Mouse (Mus musculus): ENCODE data around the gene Nfil3. TPM values are rescaled to one million over a fixed set of nuclear protein-coding genes. Genes with fewer than 3 reads are reported as not detected.

Nfil3 gene
- 41.9 and 48.4 TPM in 2 replicates for polyA plus RNA-seq (2015; fragmentation: Nextera tagmentation; extraction: Ambion mirVana)

- no peaks in the 10 kb centered on the region for H3K36me3 ChIP-seq (replicated peaks)
- H3K9me3 ChIP-seq = no peaks in the 10 kb centered on the region
- H3K4me3 ChIP-seq = peak within 1 kb of the TSS; percentile 96
- peak within 1 kb of the TSS; percentile 91 for H3K4me2 ChIP-seq
- H3K9ac ChIP-seq = peak within 1 kb of the TSS; percentile 90
- ATAC-seq (replicated peaks) = peak; percentile 90
- 0% methylated on average over 66 of the region's 79 CpGs for WGBS
- peaks cover 33% of the 10 kb centered on the region for H3K4me1 ChIP-seq
- H3K27me3 ChIP-seq (replicated peaks) = no peaks in the 10 kb centered on the region
- peak within 1 kb of the TSS; percentile 98 for H3K27ac ChIP-seq
These were observed at the start of gene Nfil3 for GRCm38 (mm10) chr13:52980951-52981421. Gene Nfil3 (minus strand): TSS chr13:52981073.

- Histone ChIP-seq H3K9me3 (no peaks in the 10 kb centered on the region), H3K4me3 (no peak overlapping the region), H3K4me2 (no peak overlapping the region), H3K36me3 (replicated peaks) (no peaks in the 10 kb centered on the region), H3K27ac (no peak overlapping the region), H3K4me1 (no peaks in the 10 kb centered on the region), H3K27me3 (replicated peaks) (no peaks in the 10 kb centered on the region), H3K9ac (no peak overlapping the region)
- 55% methylated on average over 6 of the region's 6 CpGs for WGBS
- ATAC-seq (replicated peaks) = no peak
These were observed 43.4 kb upstream of the Nfil3 start for GRCm38 (mm10) chr13:53024285-53024684.

GRCm38 (mm10) chr13:53020282-53020681 is 39.4 kb upstream of the Nfil3 start:
- 88% methylated on average over 3 of the region's 3 CpGs for WGBS
- no peaks in the 10 kb centered on the region for H3K9me3 ChIP-seq
- no peak overlapping the region for H3K4me2 ChIP-seq
- no peak overlapping the region for H3K9ac ChIP-seq
- H3K36me3 ChIP-seq (replicated peaks) = no peaks in the 10 kb centered on the region
- no peak for ATAC-seq (replicated peaks)
- no peaks in the 10 kb centered on the region for H3K4me1 ChIP-seq
- no peak overlapping the region for H3K27ac ChIP-seq
- H3K27me3 ChIP-seq (replicated peaks) = no peaks in the 10 kb centered on the region
- no peak overlapping the region for H3K4me3 ChIP-seq

- Histone ChIP-seq H3K9me3 (no peaks in the 10 kb centered on the region), H3K27me3 (replicated peaks) (no peaks in the 10 kb centered on the region), H3K36me3 (replicated peaks) (no peaks in the 10 kb centered on the region), H3K27ac (no peak overlapping the region), H3K4me1 (no peaks in the 10 kb centered on the region), H3K9ac (no peak overlapping the region), H3K4me3 (no peak overlapping the region), H3K4me2 (no peak overlapping the region)
- ATAC-seq (replicated peaks) = no peak
- 86% methylated on average over 9 of the region's 9 CpGs for WGBS
These were observed 38.7 kb upstream of the Nfil3 start for GRCm38 (mm10) chr13:53019532-53019931.

- Histone ChIP-seq H3K27me3 (replicated peaks) (no peaks in the 10 kb centered on the region), H3K9ac (no peak overlapping the region), H3K36me3 (replicated peaks) (no peaks in the 10 kb centered on the region), H3K9me3 (no peaks in the 10 kb centered on the region), H3K4me2 (no peak overlapping the region), H3K27ac (no peak overlapping the region), H3K4me3 (no peak overlapping the region), H3K4me1 (no peaks in the 10 kb centered on the region)
- 95% methylated on average over 6 of the region's 6 CpGs for WGBS
- no peak for ATAC-seq (replicated peaks)
These were observed 38.1 kb upstream of the Nfil3 start for GRCm38 (mm10) chr13:53018976-53019375.

GRCm38 (mm10) chr13:53017983-53018382 is 37.1 kb upstream of the Nfil3 start:
- H3K9ac ChIP-seq = no peak overlapping the region
- H3K4me2 ChIP-seq = no peak overlapping the region
- H3K27ac ChIP-seq = no peak overlapping the region
- ATAC-seq (replicated peaks) = no peak
- H3K4me1 ChIP-seq = no peaks in the 10 kb centered on the region
- H3K27me3 ChIP-seq (replicated peaks) = no peaks in the 10 kb centered on the region
- no peaks in the 10 kb centered on the region for H3K9me3 ChIP-seq
- WGBS = 74% methylated on average over 6 of the region's 6 CpGs
- H3K36me3 ChIP-seq (replicated peaks) = no peaks in the 10 kb centered on the region
- H3K4me3 ChIP-seq = no peak overlapping the region

- ATAC-seq (replicated peaks) = no peak
- Histone ChIP-seq H3K4me1 (no peaks in the 10 kb centered on the region), H3K36me3 (replicated peaks) (no peaks in the 10 kb centered on the region), H3K9ac (no peak overlapping the region), H3K27ac (no peak overlapping the region), H3K27me3 (replicated peaks) (no peaks in the 10 kb centered on the region), H3K4me3 (no peak overlapping the region), H3K4me2 (no peak overlapping the region), H3K9me3 (no peaks in the 10 kb centered on the region)
- 85% methylated on average over 6 of the region's 6 CpGs for WGBS
These were observed 36.2 kb upstream of the Nfil3 start for GRCm38 (mm10) chr13:53017117-53017516.

GRCm38 (mm10) chr13:53011426-53011825 is 30.6 kb upstream of the Nfil3 start:
- no peaks in the 10 kb centered on the region for H3K36me3 ChIP-seq (replicated peaks)
- 27% methylated on average over 12 of the region's 12 CpGs for WGBS
- no peak overlapping the region for H3K9ac ChIP-seq
- H3K27me3 ChIP-seq (replicated peaks) = no peaks in the 10 kb centered on the region
- H3K4me3 ChIP-seq = no peak overlapping the region
- no peak overlapping the region for H3K27ac ChIP-seq
- H3K4me1 ChIP-seq = 0 out of 2 replicates have a peak, but pooled peaks cover 3% of the 10 kb centered on the region
- H3K9me3 ChIP-seq = no peaks in the 10 kb centered on the region
- no peak overlapping the region for H3K4me2 ChIP-seq
- no peak for ATAC-seq (replicated peaks)

GRCm38 (mm10) chr13:53008489-53009184 is 27.8 kb upstream of the Nfil3 start:
- no peak overlapping the region for H3K4me2 ChIP-seq
- no peak overlapping the region for H3K4me3 ChIP-seq
- H3K27me3 ChIP-seq (replicated peaks) = no peaks in the 10 kb centered on the region
- H3K4me1 ChIP-seq = 0 out of 2 replicates have a peak, but pooled peaks cover 3% of the 10 kb centered on the region
- H3K9ac ChIP-seq = no peak overlapping the region
- WGBS = 71% methylated on average over 7 of the region's 7 CpGs
- H3K36me3 ChIP-seq (replicated peaks) = no peaks in the 10 kb centered on the region
- no peaks in the 10 kb centered on the region for H3K9me3 ChIP-seq
- ATAC-seq (replicated peaks) = no peak
- H3K27ac ChIP-seq = no peak overlapping the region

- no peak overlapping the region for H3K4me3 ChIP-seq
- 76% methylated on average over 3 of the region's 3 CpGs for WGBS
These were observed 26.9 kb upstream of the Nfil3 start for GRCm38 (mm10) chr13:53007781-53008180.

GRCm38 (mm10) chr13:53003286-53003685 is 22.4 kb upstream of the Nfil3 start:
- no peak overlapping the region for H3K9ac ChIP-seq
- ATAC-seq (replicated peaks) = no peak
- no peaks in the 10 kb centered on the region for H3K36me3 ChIP-seq (replicated peaks)
- H3K27ac ChIP-seq = no peak overlapping the region
- no peaks in the 10 kb centered on the region for H3K9me3 ChIP-seq
- no peak overlapping the region for H3K4me2 ChIP-seq
- 53% methylated on average over 3 of the region's 3 CpGs for WGBS
- H3K4me3 ChIP-seq = no peak overlapping the region
- no peaks in the 10 kb centered on the region for H3K27me3 ChIP-seq (replicated peaks)
- H3K4me1 ChIP-seq = no peaks in the 10 kb centered on the region

More at GRCm38 (mm10) chr13:53007781-53008180, 26.9 kb upstream of the Nfil3 start:
- no peak overlapping the region for H3K4me2 ChIP-seq
- H3K9ac ChIP-seq = no peak overlapping the region
- no peaks in the 10 kb centered on the region for H3K9me3 ChIP-seq
- H3K36me3 ChIP-seq (replicated peaks) = no peaks in the 10 kb centered on the region
- no peak for ATAC-seq (replicated peaks)
- no peak overlapping the region for H3K27ac ChIP-seq
- no peaks in the 10 kb centered on the region for H3K27me3 ChIP-seq (replicated peaks)
- 0 out of 2 replicates have a peak, but pooled peaks cover 3% of the 10 kb centered on the region for H3K4me1 ChIP-seq

- Histone ChIP-seq H3K27ac (no peak overlapping the region), H3K27me3 (replicated peaks) (no peaks in the 10 kb centered on the region), H3K36me3 (replicated peaks) (no peaks in the 10 kb centered on the region), H3K4me2 (no peak overlapping the region), H3K9ac (no peak overlapping the region), H3K4me1 (no peaks in the 10 kb centered on the region), H3K9me3 (no peaks in the 10 kb centered on the region), H3K4me3 (no peak overlapping the region)
- no peak for ATAC-seq (replicated peaks)
- WGBS = 89% methylated on average over 2 of the region's 2 CpGs
These were observed 20.6 kb upstream of the Nfil3 start for GRCm38 (mm10) chr13:53001511-53001935.

- H3K9ac ChIP-seq = no peak overlapping the region
- H3K4me1 ChIP-seq = no peaks in the 10 kb centered on the region
- H3K27me3 ChIP-seq (replicated peaks) = no peaks in the 10 kb centered on the region
- ATAC-seq (replicated peaks) = no peak
- no peaks in the 10 kb centered on the region for H3K9me3 ChIP-seq
- H3K27ac ChIP-seq = no peak overlapping the region
- H3K36me3 ChIP-seq (replicated peaks) = no peaks in the 10 kb centered on the region
- H3K4me2 ChIP-seq = no peak overlapping the region
- H3K4me3 ChIP-seq = no peak overlapping the region
- 76% methylated on average over 2 of the region's 2 CpGs for WGBS
These were observed 19.6 kb upstream of the Nfil3 start for GRCm38 (mm10) chr13:53000481-53000880.
